In the genomic region with DNA sequence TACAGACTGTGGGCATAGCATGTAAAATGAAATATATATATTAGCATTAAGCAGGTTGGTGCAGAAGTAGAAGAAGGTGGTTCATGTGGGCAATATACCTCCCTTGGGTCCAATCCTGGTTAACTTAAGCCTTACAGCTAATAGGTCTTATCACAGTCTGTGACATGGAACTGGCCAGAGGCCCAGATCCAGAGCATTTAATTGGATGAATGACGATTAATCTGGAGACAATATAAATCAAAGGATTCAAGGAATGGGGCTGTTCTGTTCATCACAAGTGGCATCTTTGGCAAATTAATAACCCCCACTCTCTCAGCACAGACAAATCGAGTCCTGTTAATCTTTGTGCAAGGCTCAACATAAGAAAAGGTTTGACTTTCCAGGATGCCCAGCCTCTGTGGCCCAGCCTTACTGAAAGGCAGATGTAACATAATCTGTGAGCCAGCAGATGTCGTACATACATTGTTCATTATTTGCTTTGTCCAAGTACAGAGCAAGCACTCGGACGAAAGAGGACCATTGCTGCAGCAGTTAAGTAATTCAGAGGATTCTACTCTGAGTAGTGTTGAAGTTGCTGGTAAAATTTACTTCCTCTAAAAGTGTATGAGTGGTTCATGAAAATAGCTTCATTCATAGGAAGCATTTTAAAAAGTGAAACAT, we compare ENCODE assay signal across 8 mouse cellular contexts.
A peak's percentile ranks its signal among the peaks of the same experiment; 100 is the strongest.
DNase-seq lines count a peak whose midpoint lies in the region; ATAC-seq and TF ChIP-seq lines count a peak whose summit lies in the region.

No protein-coding gene starts in this region.

- no peaks in the 10 kb centered on the region for H3K9me3 ChIP-seq in intestine, postnatal 0 days (ENCODE audit: control insufficient read depth)
- H3K9me3 ChIP-seq in intestine, embryonic 16.5 days (ENCODE audit: control insufficient read depth, low read length): no peaks in the 10 kb centered on the region
- no peaks in the 10 kb centered on the region for H3K9me3 ChIP-seq in MEL (replicated peaks; ENCODE audit: insufficient read depth, low read length)
- no peaks in the 10 kb centered on the region for H3K9me3 ChIP-seq in kidney, embryonic 16.5 days (ENCODE audit: low read length)

- no peaks in the 10 kb centered on the region for H3K36me3 ChIP-seq in intestine, postnatal 0 days (ENCODE audit: control insufficient read depth, insufficient read depth)
- H3K36me3 ChIP-seq in intestine, embryonic 16.5 days (ENCODE audit: control insufficient read depth, insufficient read depth, low read length): no peaks in the 10 kb centered on the region
- H3K36me3 ChIP-seq in MEL (ENCODE audit: control insufficient read depth in 1 of 2, insufficient read depth in 2 of 2, low read length in 2 of 2): no peaks in the 10 kb centered on the region; a peak in 1 of 4 replicates
- H3K36me3 ChIP-seq in kidney, embryonic 16.5 days (ENCODE audit: insufficient read depth, low read length): no peaks in the 10 kb centered on the region

- DNase-seq in MEL (ENCODE audit: low read depth, low spot score): peak; percentile 34
- peak; percentile 9 to 24 for DNase-seq in cerebellum, postnatal 36 days
- DNase-seq in retina, embryonic 14.5 days (ENCODE audit: low spot score): peak; percentile 38
- DNase-seq in ovary, postnatal 10 days (ENCODE audit: low spot score): no peak
- DNase-seq in frontal cortex, postnatal 14 days (ENCODE audit: low spot score in 2 of 2): no peak

- no peaks in the 10 kb centered on the region for H3K27me3 ChIP-seq in intestine, postnatal 0 days (replicated peaks; ENCODE audit: control insufficient read depth, insufficient read depth, low read length)
- no peaks in the 10 kb centered on the region for H3K27me3 ChIP-seq in intestine, embryonic 16.5 days (replicated peaks; ENCODE audit: control insufficient read depth, insufficient read depth, low read length)
- H3K27me3 ChIP-seq in MEL (ENCODE audit: control insufficient read depth in 1 of 2, insufficient read depth in 2 of 2, low read length in 2 of 2): no peaks in the 10 kb centered on the region
- H3K27me3 ChIP-seq in kidney, embryonic 16.5 days (ENCODE audit: insufficient read depth, low read length): no peaks in the 10 kb centered on the region

- TF ChIP-seq EP300 in MEL (IDR thresholded peaks at IDR 0.05; ENCODE audit: low read depth in 1 of 2, low read length in 2 of 2): no peak

- H3K4me3 ChIP-seq in intestine, postnatal 0 days (ENCODE audit: low read depth, low read length): no peak overlapping the region
- H3K4me3 ChIP-seq in intestine, embryonic 16.5 days (ENCODE audit: low read length): no peak overlapping the region
- no peak overlapping the region for H3K4me3 ChIP-seq in MEL (ENCODE audit: control insufficient read depth in 1 of 2, insufficient read depth in 1 of 2, low read depth in 2 of 2, low read length in 2 of 2)
- no peak overlapping the region for H3K4me3 ChIP-seq in kidney, embryonic 16.5 days (ENCODE audit: low read length)

- WGBS in intestine, postnatal 0 days: 48% methylated on average over 5 of the region's 5 CpGs
- 50% methylated on average over 5 of the region's 5 CpGs for WGBS in intestine, embryonic 16.5 days
- WGBS in kidney, embryonic 16.5 days: 44% methylated on average over 5 of the region's 5 CpGs

- TF ChIP-seq POLR2A in MEL (IDR thresholded peaks at IDR 0.05; ENCODE audit: control insufficient read depth in 1 of 2, insufficient read depth in 1 of 2, low read depth in 1 of 2, low read length in 2 of 2, poor library complexity in 1 of 2): no peak

- no peaks in the 10 kb centered on the region for H3K79me2 ChIP-seq in MEL (ENCODE audit: control insufficient read depth, insufficient read depth, low read length, poor library complexity)

- no peak overlapping the region for H3K4me2 ChIP-seq in intestine, postnatal 0 days (replicated peaks; ENCODE audit: low read depth)
- H3K4me2 ChIP-seq in intestine, embryonic 16.5 days (ENCODE audit: low read depth, low read length): no peak overlapping the region
- no peak overlapping the region for H3K4me2 ChIP-seq in kidney, embryonic 16.5 days (replicated peaks; ENCODE audit: low read depth, low read length)

- H3K27ac ChIP-seq in intestine, postnatal 0 days (ENCODE audit: low read depth, low read length): no peak overlapping the region
- no peak overlapping the region for H3K27ac ChIP-seq in intestine, embryonic 16.5 days (ENCODE audit: low read length)
- H3K27ac ChIP-seq in MEL (ENCODE audit: control insufficient read depth, low read depth, low read length): no peak overlapping the region
- H3K27ac ChIP-seq in kidney, embryonic 16.5 days (ENCODE audit: low read length): no peak overlapping the region

- peak; percentile 60 for TF ChIP-seq RAD21 in MEL (IDR thresholded peaks at IDR 0.05; ENCODE audit: low read depth, low read length)

- no peaks in the 10 kb centered on the region for H3K4me1 ChIP-seq in intestine, postnatal 0 days (replicated peaks; ENCODE audit: control insufficient read depth, insufficient read depth, low read length)
- no peaks in the 10 kb centered on the region for H3K4me1 ChIP-seq in intestine, embryonic 16.5 days (ENCODE audit: control insufficient read depth, insufficient read depth, low read length)
- peaks cover 0 to 1% of the 10 kb centered on the region in 2 experiments; a peak in 1 of 4 replicates for H3K4me1 ChIP-seq in MEL (ENCODE audit: control insufficient read depth in 1 of 2, insufficient read depth in 2 of 2, low read length in 2 of 2)
- no peaks in the 10 kb centered on the region for H3K4me1 ChIP-seq in kidney, embryonic 16.5 days (ENCODE audit: insufficient read depth, low read length)

- ATAC-seq in intestine, postnatal 0 days: no peak
- no peak for ATAC-seq in intestine, embryonic 16.5 days
- peak; percentile 63; the same call in 1 of the 2 replicates for ATAC-seq in kidney, embryonic 16.5 days (ENCODE audit: low FRiP score, low TSS enrichment)

- TF ChIP-seq CTCF in intestine, postnatal 0 days (IDR thresholded peaks at IDR 0.05; ENCODE audit: low read depth): peak; percentile 60
- peak in 1 of 3 experiments; percentile 39; a peak in 2 of 6 replicates for TF ChIP-seq CTCF in MEL (IDR thresholded peaks at IDR 0.05 in 2 of 3, conservative IDR thresholded peaks at IDR 0.05 in 1 of 3; ENCODE audit: control insufficient read depth in 1 of 3, insufficient read depth in 1 of 3, low read depth in 2 of 3, low read length in 3 of 3, poor library complexity in 1 of 3, severe bottlenecking in 1 of 3)

- H3K9ac ChIP-seq in intestine, postnatal 0 days (ENCODE audit: low read depth, low read length): no peak overlapping the region
- no peak overlapping the region for H3K9ac ChIP-seq in intestine, embryonic 16.5 days (ENCODE audit: low read depth, low read length)
- H3K9ac ChIP-seq in MEL (ENCODE audit: control insufficient read depth, low read depth, low read length, poor library complexity, severe bottlenecking): no peak overlapping the region
- H3K9ac ChIP-seq in kidney, embryonic 16.5 days (replicated peaks; ENCODE audit: low read length): no peak overlapping the region

TF ChIP-seq in MEL, 35 proteins besides CTCF, POLR2A, EP300 and RAD21:
- TF ChIP-seq MAFK (IDR thresholded peaks at IDR 0.05; ENCODE audit: borderline replicate concordance, low read depth, low read length): no peak
- no peak for TF ChIP-seq POLR2AphosphoS5 (IDR thresholded peaks at IDR 0.05; ENCODE audit: borderline replicate concordance, low read depth, low read length)
- TF ChIP-seq E2F4 (IDR thresholded peaks at IDR 0.05; ENCODE audit: borderline replicate concordance, low read depth, low read length): no peak
- TF ChIP-seq NELFE (IDR thresholded peaks at IDR 0.05; ENCODE audit: low read depth, low read length): no peak
- TF ChIP-seq ZC3H11A (IDR thresholded peaks at IDR 0.05; ENCODE audit: low read depth, low read length): peak; percentile 50
- TF ChIP-seq HCFC1 (IDR thresholded peaks at IDR 0.05; ENCODE audit: low read depth, low read length): no peak
- TF ChIP-seq SIN3A (IDR thresholded peaks at IDR 0.05; ENCODE audit: low read length): no peak
- peak; percentile 66 for TF ChIP-seq SMC3 (IDR thresholded peaks at IDR 0.05; ENCODE audit: low read depth, low read length)
- no peak for TF ChIP-seq ETS1 (IDR thresholded peaks at IDR 0.05; ENCODE audit: low read depth, low read length)
- no peak for TF ChIP-seq NRF1 (IDR thresholded peaks at IDR 0.05; ENCODE audit: insufficient read depth, low read depth, low read length, poor library complexity, severe bottlenecking)

Comparison
In these comparisons a context has a peak if more than half of its experiments do, and no peak if none do; other contexts are left out.
1. DNase-seq: peak in MEL (single experiment), cerebellum, postnatal 36 days (2 of 2) and retina, embryonic 14.5 days (single experiment); none in ovary, postnatal 10 days (single experiment) and frontal cortex, postnatal 14 days (0 of 2).